Mouse (Mus musculus): ENCODE results near the gene Syce1l. TPM values are rescaled to one million over a fixed set of nuclear protein-coding genes. Genes with fewer than 3 reads are reported as not detected.

The Syce1l gene
- total and polyA plus RNA-seq, 3 experiments = 0.94 to 1.9 (median 1.4) TPM

DNA sequence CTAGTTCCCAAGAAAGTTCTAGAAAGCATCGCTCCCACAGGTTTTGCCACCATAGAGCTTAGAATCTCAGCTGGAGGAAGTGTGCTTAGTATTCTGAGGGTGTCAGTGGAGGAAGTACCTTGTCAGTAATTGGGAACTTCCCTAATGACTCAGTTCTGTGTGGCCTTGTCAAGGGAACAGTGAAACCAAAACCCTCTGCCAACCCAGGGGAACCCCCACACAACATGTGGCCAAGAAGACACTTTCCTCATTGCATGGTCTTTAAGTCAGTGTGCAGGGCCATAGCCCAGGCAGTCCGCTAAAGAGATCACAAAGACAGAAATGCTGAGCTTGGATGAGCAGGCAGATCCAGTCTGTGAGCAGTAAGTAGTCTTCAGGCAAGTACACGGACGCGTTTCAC, 13.1 kb downstream of the Syce1l start (continued):
- TF ChIP-seq MEF2A (IDR thresholded peaks at IDR 0.05; ENCODE audit: borderline replicate concordance, low read depth, low read length) (peak; percentile 92), RAD21 (IDR thresholded peaks at IDR 0.05; ENCODE audit: low read depth, low read length) (no peak; the same call in 1 of the 2 replicates), ZC3H11A (IDR thresholded peaks at IDR 0.05; ENCODE audit: low read depth, low read length) (no peak), MXI1 (IDR thresholded peaks at IDR 0.05; ENCODE audit: low read depth, low read length) (peak; percentile 93), JUND (conservative IDR thresholded peaks at IDR 0.05; ENCODE audit: low read depth, low read length) (peak; percentile 94), SMC3 (IDR thresholded peaks at IDR 0.05; ENCODE audit: low read depth, low read length) (peak; percentile 12; the same call in 1 of the 2 replicates), CHD2 (IDR thresholded peaks at IDR 0.05; ENCODE audit: low read length) (peak; percentile 75), TCF12 (IDR thresholded peaks at IDR 0.05; ENCODE audit: low read depth, low read length) (peak; percentile 93), USF2 (conservative IDR thresholded peaks at IDR 0.05; ENCODE audit: low read depth, low read length) (no peak), ELF1 (IDR thresholded peaks at IDR 0.05; ENCODE audit: low read depth, low read length) (peak; percentile 74), BHLHE40 (IDR thresholded peaks at IDR 0.05; ENCODE audit: low read depth, low read length) (peak; percentile 89), KAT2A (IDR thresholded peaks at IDR 0.05; ENCODE audit: insufficient replicate concordance, low read length) (no peak), ETS1 (conservative IDR thresholded peaks at IDR 0.05; ENCODE audit: low read depth, low read length) (peak; percentile 100), PAX5 (IDR thresholded peaks at IDR 0.05; ENCODE audit: low read length) (no peak), GABPA (IDR thresholded peaks at IDR 0.05; ENCODE audit: insufficient replicate concordance, low read depth, low read length) (no peak), MAFK (IDR thresholded peaks at IDR 0.05; ENCODE audit: insufficient replicate concordance, low read length) (peak; percentile 84), UBTF (IDR thresholded peaks at IDR 0.05; ENCODE audit: low read depth, low read length) (no peak), NELFE (IDR thresholded peaks at IDR 0.05; ENCODE audit: low read depth, low read length) (0 out of 2 replicates have a peak, but pooled peaks have one; percentile 7), POLR2AphosphoS2 (IDR thresholded peaks at IDR 0.05; ENCODE audit: low read depth, low read length) (no peak; the same call in 1 of the 2 replicates), SIN3A (IDR thresholded peaks at IDR 0.05; ENCODE audit: low read length) (peak; percentile 96), ZNF384 (IDR thresholded peaks at IDR 0.05; ENCODE audit: low read depth, low read length) (no peak; the same call in 1 of the 2 replicates)

DNA sequence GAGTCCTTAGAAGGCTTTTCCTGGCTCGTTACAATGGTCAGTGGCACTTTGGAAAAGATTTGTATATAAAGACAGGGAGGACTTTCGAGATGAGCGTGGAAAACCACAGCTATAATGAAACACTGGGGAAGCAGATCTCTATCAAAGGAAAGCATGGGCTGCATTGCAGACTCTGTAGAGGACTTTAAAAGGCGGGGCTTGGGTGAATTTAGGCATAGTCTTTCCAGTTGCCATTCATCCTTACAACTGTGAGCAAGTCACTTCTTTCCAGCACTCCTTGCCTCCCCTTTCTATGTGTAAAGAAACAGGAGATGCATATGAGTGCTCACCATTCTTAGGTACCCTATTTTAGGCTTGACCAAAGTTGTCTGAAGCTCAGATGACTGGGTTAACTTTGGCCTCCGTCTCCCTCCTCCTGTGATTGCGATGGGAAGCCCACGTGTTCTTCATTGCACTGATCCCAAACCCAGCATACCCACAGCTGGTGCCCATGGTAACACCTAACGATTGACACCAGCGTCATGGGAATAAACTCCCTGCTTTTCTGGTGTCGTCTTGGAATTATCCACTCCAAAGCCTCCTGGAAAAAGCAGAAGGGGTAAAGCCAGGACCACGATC, 13.8 kb downstream of the Syce1l start:
- H3K27ac ChIP-seq (ENCODE audit: insufficient read depth, low read depth) = peak overlapping the region; percentile 99
- in situ Hi-C loops (cut with MboI; ENCODE audit: low pct_ligation_motif_present, low pct_unique_long_range_greater_than_20kb, low sequenced_read_pairs) = loop anchor here (25.0 kb wide), 1 partner anchor 781 kb away; the partner anchor contains the start of gene Wwox
- no peaks in the 10 kb centered on the region for H3K27me3 ChIP-seq (replicated peaks)
- peak; percentile 55 for DNase-seq (ENCODE audit: extremely low read depth)
- H3K4me1 ChIP-seq (ENCODE audit: control insufficient read depth in 1 of 2, insufficient read depth in 2 of 2) = peaks cover 17 to 64% of the 10 kb centered on the region in 2 experiments
- TF ChIP-seq HCFC1 (IDR thresholded peaks at IDR 0.05; ENCODE audit: low read depth, low read length) (no peak), MAX (IDR thresholded peaks at IDR 0.05; ENCODE audit: low read length) (0 out of 2 replicates have a peak, but pooled peaks have one; percentile 28), NELFE (IDR thresholded peaks at IDR 0.05; ENCODE audit: low read depth, low read length) (0 out of 2 replicates have a peak, but pooled peaks have one; percentile 40), SIN3A (IDR thresholded peaks at IDR 0.05; ENCODE audit: low read length) (peak; percentile 57; the same call in 1 of the 2 replicates), ELF1 (IDR thresholded peaks at IDR 0.05; ENCODE audit: low read depth, low read length) (no peak), IRF4 (IDR thresholded peaks at IDR 0.05; ENCODE audit: low read depth, low read length) (peak; percentile 18; the same call in 1 of the 2 replicates), ZNF384 (IDR thresholded peaks at IDR 0.05; ENCODE audit: low read depth, low read length) (no peak), MXI1 (IDR thresholded peaks at IDR 0.05; ENCODE audit: low read depth, low read length) (peak; percentile 67)
- H3K4me2 ChIP-seq (ENCODE audit: insufficient read depth, low read depth, poor library complexity, severe bottlenecking) = peak overlapping the region; percentile 68
- dilution Hi-C loops (cut with MboI; ENCODE audit: extremely low pct_ligation_motif_present, extremely low pct_unique_long_range_greater_than_20kb, low sequenced_read_pairs) = no loop called here
- no peaks in the 10 kb centered on the region for H3K79me2 ChIP-seq (replicated peaks; ENCODE audit: control insufficient read depth, extremely low read depth, insufficient read depth, poor library complexity, severe bottlenecking)
- H3K9me3 ChIP-seq (replicated peaks; ENCODE audit: low read length) = no peaks in the 10 kb centered on the region
- H3K9ac ChIP-seq (ENCODE audit: insufficient read depth, low read depth) = peak overlapping the region; percentile 76
- peak overlapping the region; percentile 26 to 54 (median 36) for H3K4me3 ChIP-seq (replicated peaks in 1 of 3; ENCODE audit: low read depth in 2 of 3, low read length in 2 of 3, poor library complexity in 1 of 3)
- peaks cover 0 to 2% of the 10 kb centered on the region in 2 experiments for H3K36me3 ChIP-seq (replicated peaks in 1 of 2; ENCODE audit: control insufficient read depth in 1 of 2, insufficient read depth in 1 of 2, low read length in 1 of 2)

Measured in CH12.LX (cell line).